Mouse (Mus musculus) inflammation-experienced regulatory T-cells, adult 6 months (primary cell): ENCODE measurements around the gene Dnajb2. TPM values are rescaled to one million over a fixed set of nuclear protein-coding genes. Genes with fewer than 3 reads are reported as not detected.
A peak's percentile ranks its signal among the peaks of the same experiment; 100 is the strongest.
"Not testable (repeated sequence)": the region's sequence is repeated elsewhere in the genome, so short reads cannot be mapped to it uniquely, and the experiment has no call there.

Experiments used
- ATAC-seq: one replicate; pipeline ENCODE4 v1.8.0; 2017
- polyA plus RNA-seq, 3 experiments: library from polyadenylated mRNA; unstranded; fragments of 100-300 nt; shearing (Covaris generic); gene quantifications; one replicate each; pipeline ENCODE4 v1.2.1; 2017

Gene Dnajb2
- polyA plus RNA-seq, 3 experiments from 2014 or later, result 3.0 to 7.0 (median 5.8) TPM

DNA sequence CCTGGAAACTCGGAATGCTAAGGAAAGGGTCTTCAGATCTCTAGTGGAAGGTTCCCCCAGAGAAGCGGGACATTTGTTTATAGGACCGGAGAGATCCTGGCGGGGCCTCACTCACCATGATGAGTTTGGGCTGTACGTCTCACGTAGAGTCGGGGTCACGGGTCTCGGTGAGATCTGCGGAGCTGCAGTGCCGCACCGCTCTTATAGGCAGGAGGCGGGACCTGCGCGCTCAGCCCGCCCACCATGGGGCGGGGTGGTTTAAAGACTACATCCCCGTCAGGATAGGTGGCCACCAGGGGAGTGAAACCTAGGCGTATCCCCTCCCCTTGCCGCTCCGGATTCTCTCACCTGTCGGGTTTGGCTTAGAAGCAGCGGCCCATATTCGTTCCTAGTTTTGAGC, 17.1 kb upstream of the Dnajb2 start:
- peak; percentile 90 for ATAC-seq

DNA sequence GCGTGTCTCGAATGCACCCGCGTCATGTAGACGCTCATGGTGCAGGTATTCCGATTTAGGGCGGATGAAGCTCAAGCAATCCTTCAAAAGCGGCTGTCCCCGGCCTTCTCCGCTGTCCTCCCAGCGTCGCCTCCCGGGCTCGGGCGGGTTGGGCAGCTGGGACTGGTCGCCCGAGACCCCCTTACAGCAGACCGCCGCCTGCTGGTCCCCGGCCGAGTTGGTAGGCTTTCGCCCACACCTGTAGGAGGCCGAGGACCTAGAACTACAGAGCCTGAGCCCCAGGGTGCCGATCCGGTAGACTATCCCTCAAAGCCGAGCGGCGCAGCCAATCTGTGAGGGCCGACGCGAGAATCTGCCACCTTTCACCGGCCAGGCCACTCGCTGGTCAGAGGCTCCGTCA, 16.7 kb upstream of the Dnajb2 start, which contains the start of gene Tuba4a:
TSS of gene Tuba4a (minus strand) at position 335 of the 400 bp plus-strand sequence.
- no peak for ATAC-seq

DNA sequence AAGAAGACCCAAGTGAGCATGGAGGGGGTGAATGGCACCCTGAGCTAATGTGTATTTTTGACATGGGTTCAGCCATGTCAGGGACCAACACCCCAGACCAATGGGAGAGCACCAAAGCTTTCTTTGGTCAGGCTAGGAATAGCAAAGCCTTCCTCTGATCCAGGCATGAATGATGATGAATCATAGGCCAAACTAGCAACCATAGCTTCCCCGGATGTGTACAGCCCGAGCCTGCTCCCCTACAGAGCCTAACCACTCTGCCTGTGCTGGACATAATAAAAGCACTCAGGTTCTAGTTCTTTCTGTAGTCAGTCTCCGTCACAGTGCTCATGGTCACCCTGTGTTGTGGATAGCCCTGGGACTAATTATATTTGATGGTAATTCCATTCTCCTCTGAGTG, 14.7 kb upstream of the Dnajb2 start:
- no peak for ATAC-seq

DNA sequence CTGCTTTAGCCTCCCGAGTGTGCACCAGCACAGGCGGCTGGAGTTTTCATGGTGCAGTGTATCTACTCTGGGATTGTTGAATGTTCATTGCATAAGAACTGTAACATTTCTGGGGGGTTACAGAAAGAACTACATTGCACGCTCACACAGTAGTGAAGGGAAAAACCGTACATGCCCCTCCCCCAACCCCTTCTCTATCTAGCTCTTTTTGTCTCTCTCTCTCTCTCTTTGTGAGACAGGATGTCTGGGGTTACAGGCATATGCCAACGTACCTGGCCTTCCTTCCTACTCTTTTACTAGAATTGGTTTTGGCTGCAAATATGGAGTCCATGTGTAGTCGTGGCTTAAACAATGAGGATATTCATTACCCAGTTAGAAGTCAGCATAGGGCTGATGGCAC, 13.3 kb upstream of the Dnajb2 start:
- ATAC-seq, result peak; percentile 14

DNA sequence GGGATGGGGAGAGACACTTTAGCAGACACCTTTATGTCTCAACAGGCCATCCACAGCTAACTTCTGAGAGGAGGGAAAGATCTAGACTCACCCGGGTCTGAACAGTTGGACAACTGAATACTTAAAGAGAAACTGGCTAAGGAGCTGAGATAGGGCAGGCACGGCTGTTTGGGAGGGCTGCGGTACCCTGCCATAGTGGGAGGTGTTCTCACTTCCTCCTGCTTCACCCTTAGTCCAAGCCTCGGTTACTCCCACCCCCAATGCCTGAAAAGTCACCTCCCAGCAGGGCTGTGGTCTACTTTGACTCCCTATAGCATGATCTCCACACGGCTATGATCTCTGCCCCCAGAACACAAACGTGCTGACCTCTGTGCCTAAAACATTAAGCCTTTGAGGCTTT, 12.7 kb upstream of the Dnajb2 start:
- ATAC-seq, result no peak

- no peak for ATAC-seq
Observed at GRCm38 (mm10) chr1:75225473-75225872, 10.7 kb upstream of the Dnajb2 start.

DNA sequence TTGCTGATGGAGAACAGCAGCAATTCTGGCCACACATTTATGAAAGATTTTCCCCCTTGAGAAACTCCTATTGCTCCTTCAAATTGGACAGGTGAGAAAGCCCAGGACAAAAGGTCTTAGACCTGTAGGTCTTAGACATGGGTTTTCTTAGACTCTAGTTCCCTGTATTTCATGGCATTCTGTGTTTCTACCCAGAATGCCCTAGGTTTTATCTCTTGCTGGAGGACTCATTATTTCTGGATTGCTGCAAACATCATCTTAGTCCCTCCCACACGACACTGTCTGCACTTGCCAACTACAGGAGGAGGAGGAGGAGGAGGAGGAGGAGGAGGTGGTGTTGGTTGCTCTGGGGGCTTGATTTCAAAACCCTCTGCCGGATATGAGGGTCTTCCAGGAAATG, 10.1 kb upstream of the Dnajb2 start:
- ATAC-seq, result no peak

- ATAC-seq, result no peak
Observed at GRCm38 (mm10) chr1:75227653-75228052, 8.6 kb upstream of the Dnajb2 start.

GRCm38 (mm10) chr1:75229158-75229557, 7.0 kb upstream of the Dnajb2 start:
- ATAC-seq, result no peak

GRCm38 (mm10) chr1:75230335-75230994, 5.7 kb upstream of the Dnajb2 start:
- no peak for ATAC-seq

- ATAC-seq, result no peak
Observed at GRCm38 (mm10) chr1:75231224-75231623, 5.0 kb upstream of the Dnajb2 start.

- no peak for ATAC-seq
Observed at GRCm38 (mm10) chr1:75231664-75232152, 4.5 kb upstream of the Dnajb2 start, which contains the start of gene A630095N17Rik. Gene A630095N17Rik (minus strand): TSS chr1:75232102.

DNA sequence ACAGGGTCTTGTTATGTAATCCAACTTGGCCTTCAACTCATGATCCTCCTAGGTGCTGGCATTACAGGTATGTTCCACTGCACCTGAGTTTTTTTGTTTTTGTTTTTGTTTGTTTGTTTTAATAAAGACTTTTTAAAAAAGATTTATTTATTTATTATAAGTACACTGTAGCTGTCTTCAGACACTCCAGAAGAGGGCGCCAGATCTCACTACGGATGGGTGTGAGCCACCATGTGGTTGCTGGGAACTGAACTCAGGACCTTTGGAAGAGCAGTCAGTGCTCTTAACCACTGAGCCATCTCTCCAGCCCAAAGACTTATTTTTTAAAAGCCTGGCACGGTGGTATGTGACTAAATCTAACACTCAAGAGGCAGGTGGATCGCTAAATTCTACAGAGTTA, 3.7 kb upstream of the Dnajb2 start:
- not testable (repeated sequence) for ATAC-seq

DNA sequence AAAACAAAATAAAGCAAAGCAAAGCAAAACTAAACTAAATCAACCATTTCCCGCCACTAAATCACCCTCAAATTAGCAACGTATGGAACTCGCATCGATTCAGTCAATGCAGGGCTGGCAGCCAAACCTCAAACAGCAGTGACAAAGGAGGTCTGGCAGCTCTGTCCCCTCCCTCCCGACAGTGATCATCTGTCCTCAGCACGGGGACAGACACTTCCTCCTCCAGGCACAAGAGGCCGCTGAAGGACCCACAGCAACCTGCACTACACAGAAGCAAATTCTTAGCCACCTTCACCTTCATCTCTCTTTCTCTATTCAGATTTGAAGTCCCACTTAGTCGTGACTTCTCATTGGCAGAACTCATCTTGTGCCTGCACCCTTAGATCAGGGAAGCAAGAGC, 1.6 kb upstream of the Dnajb2 start:
- ATAC-seq, result peak; percentile 60

DNA sequence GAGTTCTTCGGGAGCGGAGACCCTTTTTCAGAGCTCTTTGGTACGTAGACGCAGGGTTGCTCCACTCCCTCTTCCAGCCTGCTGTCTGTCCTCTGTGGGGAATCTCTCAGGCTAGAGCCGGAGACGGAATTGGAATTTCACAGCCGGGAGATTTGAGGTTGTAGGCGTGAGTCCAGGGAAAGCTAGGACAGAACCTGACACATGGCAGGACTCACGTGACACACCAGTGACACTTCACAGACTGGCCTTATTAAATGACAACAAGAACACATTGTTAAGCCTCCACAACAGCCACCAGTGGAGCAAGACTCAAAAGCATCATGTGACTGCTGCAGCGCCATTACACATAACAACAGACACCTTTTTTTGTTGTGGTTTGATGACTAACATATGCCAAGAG, 3.4 kb downstream of the Dnajb2 start:
- ATAC-seq, result no peak

DNA sequence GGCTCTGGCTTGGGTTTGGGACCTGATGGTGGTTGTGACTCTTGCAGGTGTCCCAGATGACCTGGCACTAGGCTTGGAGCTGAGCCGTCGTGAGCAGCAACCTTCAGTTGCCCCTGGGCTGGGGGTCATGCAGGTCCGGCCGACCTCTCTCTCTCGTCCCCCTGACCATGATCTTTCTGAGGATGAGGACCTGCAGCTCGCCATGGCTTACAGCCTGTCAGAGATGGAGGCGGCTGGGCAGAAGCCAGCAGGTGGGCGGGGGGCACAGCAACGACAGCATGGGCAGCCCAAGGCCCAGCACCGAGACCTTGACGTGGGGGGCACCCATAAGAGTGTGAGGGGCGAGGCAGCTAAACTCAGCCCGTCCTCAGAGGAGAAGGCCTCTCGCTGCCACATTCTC, 7.2 kb downstream of the Dnajb2 start:
- ATAC-seq, result no peak

DNA sequence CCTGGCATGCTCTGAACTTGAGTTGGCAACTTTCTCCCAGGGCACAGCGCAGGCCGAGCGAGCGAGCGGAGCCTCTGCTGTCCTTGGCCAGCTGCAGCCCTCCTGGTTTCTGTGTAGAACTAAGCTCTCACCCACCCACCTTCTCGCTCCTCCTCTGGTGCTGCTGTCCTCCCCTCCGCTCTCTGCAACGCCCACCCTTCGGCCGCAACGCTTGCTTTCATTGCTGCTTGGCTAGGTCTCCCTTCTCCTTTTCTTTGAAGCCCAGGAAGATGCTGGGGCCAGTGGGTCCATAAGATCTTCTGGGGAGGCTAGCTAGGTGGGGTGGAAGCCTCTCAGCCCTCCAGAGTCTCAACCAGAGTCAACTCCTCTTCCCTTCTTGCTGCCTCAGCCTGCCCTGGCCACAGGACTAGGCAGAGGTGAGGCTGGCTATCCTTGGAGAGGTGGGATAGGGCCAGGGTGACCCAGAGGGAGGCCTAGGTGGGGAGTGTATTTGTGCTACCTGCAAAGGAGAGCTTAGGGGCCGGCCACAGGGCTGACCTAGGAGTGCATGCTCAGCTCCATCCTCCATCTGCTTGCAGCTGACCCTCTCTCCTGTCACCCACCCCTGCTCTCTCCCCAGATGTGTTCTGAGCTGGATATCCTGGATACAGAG, 8.1 kb downstream of the Dnajb2 start:
- ATAC-seq, result no peak

- ATAC-seq, result peak; percentile 67
Observed at GRCm38 (mm10) chr1:75244836-75245235, 8.6 kb downstream of the Dnajb2 start.

- no peak for ATAC-seq
Observed at GRCm38 (mm10) chr1:75247071-75247930, 11.1 kb downstream of the Dnajb2 start.

GRCm38 (mm10) chr1:75248041-75248772, 12.0 kb downstream of the Dnajb2 start:
- peak; percentile 39 for ATAC-seq

- no peak for ATAC-seq
Observed at GRCm38 (mm10) chr1:75250498-75250897, 14.3 kb downstream of the Dnajb2 start.
